Mouse (Mus musculus) liver (tissue): ENCODE measurements around the gene Rbfox1.

ENCODE experiments used
- DNase-seq: peaks from one replicate; pipeline ENCODE4 v3.0.0-alpha.2; 2020; ENCODE audit warnings: mixed read lengths

Rbfox1 gene

DNA sequence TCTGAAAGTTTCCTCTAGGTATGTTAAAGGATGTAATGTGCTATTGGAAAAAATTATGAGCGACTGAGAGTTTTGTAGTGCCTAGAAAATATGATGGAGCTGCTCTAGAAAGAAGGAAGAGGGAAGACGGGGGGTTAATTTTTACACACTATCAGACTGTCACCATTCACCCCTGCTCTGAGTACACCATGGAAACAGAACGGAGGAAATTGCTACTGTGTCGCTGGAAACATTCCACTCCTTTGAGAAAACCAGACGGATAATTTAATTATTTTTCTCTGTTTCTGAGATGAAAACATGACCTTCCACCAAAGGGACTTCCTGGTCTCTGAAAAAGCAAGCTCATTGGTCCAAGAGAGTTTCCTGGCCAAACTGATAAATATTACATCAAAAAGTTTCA is 1077.4 kb downstream of the Rbfox1 start:
- DNase-seq, result no peak

DNA sequence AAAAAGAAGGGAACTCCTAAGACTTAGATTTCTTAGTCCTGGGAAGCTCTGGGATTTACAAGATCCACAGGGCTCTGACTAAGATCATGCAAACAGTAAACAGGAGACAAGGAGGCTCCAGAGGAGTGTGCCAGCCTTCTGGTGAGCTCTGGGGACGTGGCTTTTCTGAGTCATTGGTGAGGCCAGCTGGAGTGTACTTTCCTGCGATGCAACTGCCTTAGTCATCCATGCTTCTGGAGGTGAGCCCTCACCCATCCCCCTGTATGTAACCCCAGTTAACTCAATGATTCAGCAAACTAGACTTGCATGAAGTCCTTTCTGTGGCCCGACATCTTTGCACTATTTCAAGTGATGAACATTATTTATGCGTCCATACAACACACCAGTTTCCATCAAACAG is 1078.4 kb downstream of the Rbfox1 start:
- no peak for DNase-seq

DNA sequence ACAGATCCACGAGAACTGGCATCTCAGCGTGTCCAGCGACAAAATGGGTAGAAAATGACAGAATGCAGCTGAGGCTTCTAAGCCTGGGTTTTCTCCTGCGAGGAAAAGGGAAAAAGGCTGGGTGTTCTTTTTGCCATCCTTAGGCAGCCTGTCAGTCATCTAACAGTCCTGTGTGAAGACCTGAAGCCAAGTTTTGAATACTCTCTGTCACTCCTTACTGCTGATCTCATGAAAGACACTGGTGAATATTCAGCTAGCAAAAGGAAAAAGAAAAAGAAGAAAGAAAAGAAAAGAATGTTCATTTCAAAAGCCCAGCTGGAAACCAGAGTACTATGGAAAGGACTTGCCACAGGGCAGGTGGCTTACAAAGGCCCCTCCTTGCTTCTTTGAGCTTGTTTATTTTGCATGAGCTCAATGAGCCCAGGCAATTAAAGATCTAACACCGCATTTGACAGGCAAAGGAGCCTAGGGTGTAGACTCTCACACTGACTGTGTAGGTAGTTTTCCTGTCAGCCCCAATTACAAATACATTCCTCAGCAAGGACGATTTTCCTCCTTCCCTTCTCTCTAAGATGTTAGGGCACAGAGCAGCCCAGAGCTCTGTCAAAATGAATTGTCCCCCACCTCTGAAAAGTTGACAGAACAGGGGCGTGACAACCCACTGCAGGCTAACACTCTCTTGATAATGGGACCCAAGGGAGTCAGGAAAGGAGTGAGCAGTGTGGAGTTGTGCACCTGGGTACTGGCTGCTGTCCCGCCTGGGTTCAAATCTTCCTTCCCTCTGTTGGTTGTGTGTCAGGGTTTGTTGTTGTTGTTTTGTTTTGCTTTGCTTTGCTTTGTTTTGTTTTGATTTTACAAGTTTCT is 1079.8 kb downstream of the Rbfox1 start:
- DNase-seq, result no peak

DNA sequence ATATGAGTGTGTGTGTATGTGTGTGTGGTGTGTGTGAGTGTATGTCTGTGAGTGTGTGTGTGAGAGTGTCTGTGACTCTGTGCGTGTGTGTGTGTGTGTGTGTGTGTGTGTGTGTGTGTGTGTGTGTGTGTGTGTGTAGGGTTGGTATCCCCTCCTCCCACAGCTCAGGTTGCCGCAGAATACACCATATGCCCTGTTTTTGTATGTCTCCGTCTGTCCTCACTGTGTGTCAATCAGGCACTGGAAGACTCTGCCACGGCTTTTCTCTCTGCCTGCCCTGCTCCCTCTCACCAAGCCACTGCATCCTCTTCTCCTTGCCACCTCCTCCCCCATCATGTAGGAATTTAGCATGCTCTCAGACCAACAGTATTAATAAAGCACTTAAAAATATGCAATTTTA is 1084.8 kb downstream of the Rbfox1 start:
- DNase-seq, result no peak

DNA sequence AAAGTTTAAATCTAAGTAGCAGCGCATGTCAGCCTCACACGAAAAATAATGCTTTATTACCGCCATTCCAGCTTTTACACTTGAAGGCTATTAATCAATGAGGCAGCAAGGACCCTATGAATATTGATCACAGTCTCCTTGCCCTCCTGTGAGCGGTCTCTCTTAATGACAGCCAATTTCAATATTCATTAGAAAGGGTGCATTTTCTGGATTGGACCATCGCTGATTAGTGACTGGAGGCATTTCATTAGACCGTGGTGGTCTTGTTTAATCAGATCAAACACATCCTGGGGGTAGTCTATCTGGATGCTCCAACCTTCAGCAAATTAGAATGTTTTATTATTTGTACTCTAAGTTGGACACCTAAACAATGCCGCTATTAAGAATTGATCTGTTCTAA is 1091.2 kb downstream of the Rbfox1 start:
- DNase-seq, result no peak

DNA sequence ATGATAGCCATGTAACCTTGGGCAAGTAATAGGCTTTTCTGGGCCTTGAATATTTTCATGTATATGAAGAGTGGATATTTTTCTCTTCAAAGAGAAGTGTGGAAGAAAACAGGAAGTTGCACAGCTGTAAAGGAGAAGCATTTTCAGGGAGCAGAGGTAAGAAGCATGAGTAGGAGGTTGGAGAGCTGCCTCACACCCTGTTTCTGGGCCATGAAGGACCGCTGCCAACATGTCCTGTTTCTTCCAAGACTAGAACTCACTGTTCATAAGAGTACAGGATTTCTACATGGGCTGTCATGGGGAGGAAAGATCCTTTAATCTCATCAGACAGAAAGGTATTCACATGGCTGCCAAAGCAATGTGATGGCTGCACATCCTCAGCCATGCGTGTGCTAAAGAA is 1098.8 kb downstream of the Rbfox1 start:
- DNase-seq, result no peak

DNA sequence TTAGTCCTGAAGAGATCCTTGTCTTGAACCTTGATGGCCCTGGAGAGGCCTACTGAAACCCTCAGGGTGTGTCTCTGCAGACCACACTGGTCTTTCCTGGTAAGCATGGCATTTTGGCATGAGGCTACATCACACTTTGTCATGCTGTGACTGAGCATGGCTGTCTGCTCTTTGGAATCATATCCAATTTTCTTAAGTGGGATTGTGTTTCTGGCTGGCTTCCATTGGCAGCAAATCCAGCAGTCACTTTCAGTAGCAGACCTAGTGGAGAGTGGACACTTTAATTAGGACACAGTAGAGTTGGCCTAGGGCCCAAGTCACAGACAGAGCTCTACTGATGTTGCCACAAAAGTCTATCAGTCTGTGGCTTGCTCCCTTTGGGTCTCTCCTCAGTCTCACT is 1100.9 kb downstream of the Rbfox1 start:
- DNase-seq, result no peak

DNA sequence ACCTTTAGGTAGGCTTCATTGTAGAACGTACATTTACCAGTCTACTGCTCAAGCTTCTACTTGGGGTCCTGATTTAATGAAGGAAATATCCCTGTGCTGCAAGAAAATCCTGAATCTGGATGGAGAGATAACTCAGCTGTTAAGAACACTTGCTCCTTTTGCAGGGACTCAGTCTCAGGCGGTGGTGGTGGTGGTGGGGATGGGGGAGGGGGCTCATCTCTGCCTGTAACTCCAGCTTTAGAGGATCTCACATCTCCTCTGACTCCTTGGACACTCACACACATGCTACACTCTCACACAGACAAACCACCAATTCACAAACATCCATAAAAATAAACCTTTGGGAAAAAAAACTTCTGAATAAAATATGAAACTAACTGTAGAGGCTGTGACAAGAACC is 1101.3 kb downstream of the Rbfox1 start:
- no peak for DNase-seq

DNA sequence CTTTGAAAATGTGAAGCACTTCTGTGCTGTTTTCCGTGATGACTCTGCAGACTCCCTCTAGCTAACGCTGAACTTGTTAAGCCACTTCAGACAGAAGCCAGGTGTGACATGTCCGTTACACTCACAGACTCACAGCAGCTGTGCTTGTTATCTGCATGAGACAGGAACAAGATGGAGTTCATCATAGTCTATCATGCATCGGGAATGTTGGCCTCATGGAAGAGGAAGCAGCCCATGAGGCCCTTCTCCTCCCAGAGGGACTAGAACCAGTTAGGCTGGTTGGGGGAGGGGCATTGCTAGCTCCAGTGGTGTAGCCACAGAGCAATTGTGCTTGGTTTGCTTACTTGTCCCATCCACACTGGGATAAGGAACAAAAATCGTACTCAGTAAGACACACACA is 1107.1 kb downstream of the Rbfox1 start:
- no peak for DNase-seq

DNA sequence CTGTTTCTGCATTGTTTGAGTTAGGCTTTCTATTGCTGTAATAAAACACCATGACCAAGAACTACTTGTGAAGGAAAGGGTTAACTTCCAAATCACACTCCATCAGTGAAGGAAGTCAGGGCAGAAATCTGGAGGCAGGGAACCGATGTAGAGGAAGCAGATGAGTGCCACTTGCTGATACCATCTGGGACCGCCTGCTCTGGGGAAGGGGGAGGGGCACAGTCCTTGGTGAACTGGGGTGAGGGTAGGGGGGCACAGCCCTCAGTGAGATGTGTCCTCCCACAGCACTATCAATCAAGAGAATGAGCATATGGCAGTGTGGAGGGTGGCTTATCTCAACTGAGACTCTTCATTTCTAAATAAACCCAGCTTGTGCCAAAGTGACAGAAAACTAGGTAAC is 1108.0 kb downstream of the Rbfox1 start:
- DNase-seq, result no peak

DNA sequence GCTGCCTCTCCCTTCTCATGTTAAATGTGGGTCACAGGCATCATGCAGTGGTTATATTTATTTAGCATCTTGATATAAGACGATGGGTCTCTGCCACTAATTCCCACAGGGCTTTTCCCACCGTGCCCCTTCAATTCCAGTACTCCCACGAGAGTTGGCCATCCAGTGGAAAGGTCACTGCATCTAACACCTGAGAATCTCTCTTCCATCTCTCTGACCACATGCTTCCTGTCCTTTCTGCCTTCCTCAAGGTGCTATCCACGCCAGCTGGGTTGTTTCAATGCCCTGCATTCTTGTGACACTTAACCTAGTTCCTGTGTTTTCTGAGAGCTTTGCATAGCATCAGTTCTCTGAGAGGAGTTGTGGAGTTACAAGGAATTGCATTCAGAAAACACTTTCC is 1112.0 kb downstream of the Rbfox1 start:
- no peak for DNase-seq

DNA sequence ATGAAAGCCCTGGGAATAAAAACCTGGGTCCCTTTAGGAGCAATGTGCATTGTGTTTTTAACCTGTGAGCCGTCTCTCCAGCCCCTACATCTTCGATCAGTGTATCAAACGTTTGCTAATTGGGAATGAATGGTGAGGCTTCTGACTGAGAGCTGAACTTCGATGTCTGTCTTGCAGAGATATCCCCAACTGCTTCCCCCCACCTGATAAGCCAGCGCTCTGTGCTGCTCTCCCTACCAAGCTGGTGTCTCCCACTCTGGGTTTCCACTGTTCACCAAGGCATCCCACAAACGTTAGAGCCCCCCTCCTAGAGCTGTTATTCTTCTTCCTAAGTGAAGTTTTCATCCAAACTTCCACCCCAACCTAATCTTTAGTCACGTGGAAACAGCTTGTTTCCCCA is 1112.7 kb downstream of the Rbfox1 start:
- no peak for DNase-seq

DNA sequence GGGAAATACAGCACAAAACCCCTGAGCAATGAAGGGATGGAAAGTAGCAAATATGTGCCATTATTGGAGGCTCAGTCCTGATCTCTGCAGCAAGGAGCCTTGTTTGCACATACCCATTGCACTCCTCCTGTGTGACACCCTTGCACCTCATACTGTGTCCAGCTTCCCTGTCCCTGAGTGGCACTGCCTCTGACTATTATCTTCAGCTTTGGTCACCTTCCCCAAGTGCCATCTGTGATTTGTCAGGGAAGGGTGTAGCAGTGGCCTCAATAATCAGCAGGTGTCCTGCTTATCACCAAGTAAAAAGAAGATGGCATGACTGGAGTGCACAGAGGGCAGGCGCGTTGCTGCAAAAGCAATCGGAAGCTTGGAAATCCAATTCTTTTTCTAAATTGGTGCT is 1119.4 kb downstream of the Rbfox1 start:
- no peak for DNase-seq

DNA sequence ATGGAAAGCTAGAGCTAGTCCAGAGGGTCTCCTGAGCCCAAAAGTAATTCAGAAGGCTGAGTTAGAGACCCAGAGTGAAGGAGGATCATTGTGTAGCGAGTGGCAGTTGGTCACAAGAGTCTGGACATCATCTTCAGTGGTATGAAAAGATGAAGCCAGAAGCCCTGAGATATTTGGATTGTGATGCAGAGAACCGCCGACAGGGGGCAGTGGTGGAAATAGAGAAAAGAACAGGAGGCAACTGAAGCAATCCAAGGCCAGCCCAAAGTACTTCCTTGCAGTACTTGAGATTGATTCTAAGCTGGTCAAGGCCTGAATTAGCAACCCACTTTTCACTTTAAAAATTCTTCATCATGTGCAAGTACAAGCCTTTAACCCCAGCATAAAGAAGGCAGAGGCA is 1120.3 kb downstream of the Rbfox1 start:
- DNase-seq, result peak; percentile 44

DNA sequence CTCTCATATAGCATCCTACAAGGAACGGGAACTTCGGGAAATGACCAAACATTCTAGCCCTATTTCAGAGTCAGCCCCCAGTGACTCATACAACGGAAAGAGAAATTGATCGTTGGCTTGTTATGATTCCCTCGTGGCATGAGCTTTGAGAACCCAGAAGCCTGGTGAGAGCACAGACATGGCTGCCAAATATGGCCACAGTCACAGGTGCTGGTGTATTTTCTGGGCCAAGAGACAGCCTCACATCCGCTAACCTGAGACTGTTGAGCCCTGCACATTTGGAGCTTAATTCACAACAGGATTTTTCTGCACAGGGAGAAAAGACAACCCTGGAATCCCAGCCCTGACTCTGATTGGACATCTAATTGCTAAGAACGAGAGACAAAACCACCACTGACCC is 1132.2 kb downstream of the Rbfox1 start:
- DNase-seq, result no peak

DNA sequence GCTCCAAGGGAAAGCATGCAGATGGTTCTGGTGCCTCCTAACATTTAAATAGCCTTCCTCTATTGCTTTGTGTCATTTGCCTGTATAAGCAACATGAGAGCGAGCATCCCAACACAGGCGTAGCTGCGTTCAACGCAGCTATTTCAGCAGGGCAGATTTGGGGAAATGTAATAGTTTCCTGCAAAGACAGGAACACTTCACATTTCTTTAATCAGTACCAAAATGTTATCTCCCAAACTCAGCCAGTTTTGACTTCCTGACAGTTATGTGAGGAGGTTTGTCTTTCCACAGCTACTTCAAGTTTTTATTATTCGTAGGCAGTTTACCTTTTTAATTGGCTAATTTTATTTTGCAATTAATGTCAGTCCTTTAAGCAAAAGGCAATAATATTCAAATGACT is 1149.1 kb downstream of the Rbfox1 start:
- DNase-seq, result no peak

DNA sequence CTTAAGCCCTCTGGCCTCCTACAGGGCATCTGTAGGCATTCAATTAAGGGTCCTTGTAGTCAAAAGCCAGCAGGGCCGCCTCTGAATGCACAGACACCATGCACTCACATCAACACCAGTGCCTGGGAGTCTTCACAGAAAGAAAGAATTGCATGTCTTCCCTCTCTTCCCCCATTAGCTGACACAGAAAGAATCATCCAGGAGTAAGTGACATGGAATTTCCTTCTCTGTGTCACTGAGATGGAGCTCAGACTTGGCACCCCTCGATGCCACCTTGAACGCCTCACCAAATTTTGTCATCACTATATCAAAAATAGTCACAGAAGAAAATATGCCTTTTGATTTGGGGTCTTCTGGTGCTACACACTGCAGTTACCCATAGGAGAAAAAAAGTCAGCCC is 1151.4 kb downstream of the Rbfox1 start:
- no peak for DNase-seq

DNA sequence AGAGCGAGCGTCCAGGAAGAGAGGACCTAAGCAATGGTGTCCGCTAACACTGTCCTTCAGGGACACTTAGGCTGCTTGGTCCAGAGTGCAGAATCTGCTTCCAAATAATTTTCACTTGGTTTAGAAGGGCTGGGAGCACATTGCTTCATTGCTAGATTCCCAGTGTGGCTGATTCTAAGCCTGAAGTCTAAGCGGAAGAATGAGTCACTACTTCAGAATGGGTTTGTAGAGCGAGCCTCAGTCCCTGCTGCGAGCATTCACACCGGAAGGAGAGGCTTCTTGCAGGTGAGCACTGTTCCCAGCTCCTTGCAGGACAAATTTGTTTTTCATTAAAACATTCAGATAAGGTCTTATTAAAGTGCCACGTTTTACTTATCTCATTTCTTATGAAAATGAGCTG is 1151.8 kb downstream of the Rbfox1 start:
- no peak for DNase-seq

DNA sequence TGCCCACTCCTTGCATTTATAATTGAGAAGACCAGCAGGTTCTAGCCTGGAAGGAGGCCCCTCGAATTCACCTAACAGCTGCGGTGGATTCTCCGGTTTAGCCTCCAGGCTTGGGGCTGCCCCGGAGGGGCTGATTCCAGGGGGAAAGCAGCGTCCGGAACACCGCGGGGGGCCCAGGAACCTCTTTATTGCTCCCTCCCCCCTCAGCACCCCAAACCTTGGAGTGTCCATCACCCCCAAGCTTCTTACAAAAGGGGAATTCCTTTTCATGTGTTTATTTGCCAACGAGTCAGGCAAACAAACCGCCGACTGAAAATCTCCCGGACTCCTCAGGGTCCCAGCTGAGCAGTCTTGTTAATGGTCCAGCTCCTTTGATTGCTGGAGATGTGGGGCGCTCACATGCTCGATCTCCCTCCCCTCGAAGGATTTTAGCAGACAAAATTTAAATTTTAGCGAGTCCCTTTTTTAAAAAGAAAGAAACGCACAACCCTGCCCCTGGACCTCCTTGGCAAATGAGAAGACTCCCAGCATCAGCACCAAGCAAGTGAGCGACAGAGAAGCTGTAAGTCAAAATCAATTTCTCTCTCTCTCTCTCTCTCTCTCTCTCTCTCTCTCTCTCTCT is 1153.6 kb downstream of the Rbfox1 start:
- DNase-seq, result no peak

DNA sequence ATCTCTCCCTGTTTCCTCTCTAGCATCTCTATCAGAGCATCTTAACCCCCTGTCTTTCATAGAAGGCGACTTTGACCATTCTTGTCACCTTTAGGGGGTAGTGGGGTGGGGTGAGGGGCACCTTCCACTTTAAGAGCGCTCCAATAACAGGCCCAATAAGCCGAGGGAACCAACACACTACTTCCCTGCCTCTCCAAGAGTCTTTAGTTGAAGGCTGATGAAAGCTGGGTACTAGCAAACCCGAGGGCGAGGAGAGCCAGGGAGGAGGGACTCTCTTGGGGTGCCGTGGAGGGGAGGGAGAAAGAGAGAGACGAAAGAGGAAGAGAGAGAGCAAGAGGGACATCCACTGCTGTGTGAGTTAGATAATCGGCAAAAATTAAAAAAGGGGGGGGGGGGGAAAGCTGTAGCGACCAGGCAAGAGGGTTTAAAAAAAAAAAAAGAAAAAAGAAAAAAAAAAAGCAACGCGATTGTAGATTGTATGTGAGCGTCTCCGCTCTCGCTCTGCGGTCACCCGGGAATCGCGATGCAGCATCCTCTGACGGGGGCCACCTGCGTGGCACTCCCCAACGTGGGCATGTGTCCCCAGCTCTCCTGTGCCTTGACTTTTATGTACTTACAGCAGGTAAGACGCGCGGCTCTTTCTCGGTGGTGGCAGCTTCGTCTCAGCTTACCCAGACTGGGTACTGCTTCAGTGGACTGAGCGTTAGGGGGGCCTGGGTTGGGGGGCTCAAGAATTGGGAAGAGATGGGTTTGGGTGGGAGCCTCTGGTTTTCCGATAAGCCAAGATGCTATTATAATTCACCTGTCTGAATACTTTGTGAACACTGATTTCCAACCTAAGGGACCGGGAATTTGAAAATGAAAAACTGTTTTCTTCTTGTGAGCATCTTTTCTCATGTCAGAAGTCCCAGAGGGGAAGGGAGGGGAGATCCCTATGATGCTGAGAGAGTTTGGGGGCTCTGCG is 1154.5 kb downstream of the Rbfox1 start:
- DNase-seq, result no peak

DNA sequence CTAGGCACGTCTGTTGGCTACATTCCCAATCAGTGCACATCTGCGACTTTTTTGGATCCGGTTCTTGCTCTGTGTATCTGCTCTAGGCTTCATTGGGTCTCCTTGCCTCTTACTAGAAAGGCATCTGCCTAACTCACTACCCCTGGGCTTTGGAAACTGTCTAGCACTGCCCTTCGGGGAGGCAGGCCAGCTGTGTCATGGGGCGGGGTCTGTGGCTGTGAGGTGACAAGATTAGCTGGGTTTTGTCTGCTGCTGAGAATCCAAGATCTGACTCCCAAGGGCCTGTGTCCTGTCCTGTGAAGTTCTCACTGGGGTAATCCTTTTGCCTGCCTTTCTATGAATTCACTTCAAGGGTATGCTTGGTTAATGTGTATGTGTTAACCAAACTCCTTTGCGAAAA is 1155.5 kb downstream of the Rbfox1 start:
- no peak for DNase-seq

DNA sequence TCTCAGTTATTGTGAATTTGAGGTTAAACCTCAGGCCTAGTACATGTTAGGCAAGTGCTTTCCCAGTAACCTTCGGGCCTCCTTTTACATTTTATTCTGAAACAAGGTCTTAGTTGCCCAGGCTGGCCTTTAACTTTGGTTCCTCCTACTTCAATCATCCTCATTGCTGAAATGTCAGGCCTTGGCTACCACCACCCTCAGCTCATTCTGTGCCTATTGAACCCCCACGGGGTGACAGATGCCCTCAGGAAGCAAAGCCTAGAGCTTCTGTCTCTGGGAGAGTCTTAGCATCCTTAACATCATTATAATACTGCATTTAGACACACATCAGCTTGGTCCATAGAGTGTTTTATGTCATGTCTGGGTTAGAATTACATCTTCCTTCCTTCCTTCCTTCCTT is 1162.3 kb downstream of the Rbfox1 start:
- DNase-seq, result no peak

DNA sequence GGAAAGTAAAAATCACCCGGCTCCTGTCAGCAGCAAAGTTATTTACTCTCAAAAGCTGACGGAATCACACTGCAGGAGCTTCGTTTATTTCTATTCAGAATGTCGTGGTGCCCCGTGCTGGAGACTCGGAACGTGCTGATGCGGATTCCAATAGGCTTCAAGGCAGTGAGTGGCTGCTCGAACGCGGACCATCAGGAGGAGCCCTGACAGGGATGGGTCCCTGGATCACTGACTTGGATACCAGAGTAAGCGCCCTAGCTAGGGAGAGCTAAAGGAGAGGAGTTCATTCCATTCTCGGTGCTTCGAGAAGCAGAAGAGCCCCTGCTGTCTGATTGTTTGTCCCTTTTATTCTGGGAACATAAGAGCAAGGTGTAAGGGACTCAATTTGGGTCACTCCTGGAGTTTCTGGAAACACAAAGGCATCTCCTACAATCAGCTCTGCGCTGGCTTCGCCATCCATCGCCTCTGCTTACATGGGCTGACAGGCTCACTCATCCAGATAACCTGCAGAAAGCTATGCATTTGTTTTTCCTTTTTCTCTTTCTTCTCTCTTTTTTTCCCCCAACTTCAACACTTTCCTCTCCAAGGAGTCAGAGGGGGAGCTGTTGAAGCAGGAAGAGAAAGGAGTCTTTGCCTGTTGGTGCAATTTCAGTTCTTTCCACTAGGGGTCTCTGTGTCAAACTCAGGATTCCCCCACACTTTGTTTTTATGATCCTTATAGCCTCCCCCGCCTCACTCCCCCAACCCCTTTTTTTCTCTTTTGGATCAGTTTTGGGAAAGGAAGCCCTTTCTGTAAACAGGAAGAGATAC is 1164.2 kb downstream of the Rbfox1 start:
- DNase-seq, result no peak
